Mouse (Mus musculus): ENCODE results near the gene Cdc26. TPM values are rescaled to one million over a fixed set of nuclear protein-coding genes. Genes with fewer than 3 reads are reported as not detected.

Gene Cdc26
- polyA plus RNA-seq, 1 experiment: 70.2 TPM

DNA sequence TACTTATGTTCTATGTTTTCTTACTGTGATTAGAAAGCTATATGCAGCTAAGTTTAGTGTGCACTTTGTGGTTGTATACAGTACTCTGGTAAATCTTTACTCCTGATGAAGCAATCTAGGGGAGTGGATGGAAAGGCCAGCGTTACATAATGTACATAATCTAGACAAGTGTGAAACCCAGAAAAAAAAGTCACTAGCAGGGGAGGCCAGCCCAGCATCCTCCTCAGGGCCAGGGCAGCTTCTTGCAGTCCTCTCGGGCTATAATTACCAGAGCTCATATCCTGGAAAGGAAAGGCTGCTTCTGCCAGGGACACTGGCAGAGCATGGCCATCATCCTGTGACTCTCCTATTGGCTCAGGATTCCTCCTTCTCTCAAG, 60.1 kb downstream of the Cdc26 start:
- H3K79me3 ChIP-seq (ENCODE audit: low read depth): no peaks in the 10 kb centered on the region
- H3ac ChIP-seq (ENCODE audit: control insufficient read depth, insufficient read length, low read depth): no peak overlapping the region
- H3K4me3 ChIP-seq (ENCODE audit: insufficient read depth, poor library complexity, severe bottlenecking): no peak overlapping the region
- H3K79me2 ChIP-seq (ENCODE audit: control insufficient read depth, insufficient read depth): no peaks in the 10 kb centered on the region
- TF ChIP-seq MYOD1 (IDR thresholded peaks at IDR 0.05; ENCODE audit: control insufficient read depth, insufficient read length, low read depth): no peak
- no peak for TF ChIP-seq MYOG (IDR thresholded peaks at IDR 0.05; ENCODE audit: control insufficient read depth, extremely low read depth, insufficient read length)
- TF ChIP-seq CEBPB (IDR thresholded peaks at IDR 0.05; ENCODE audit: low read depth): no peak
- no peak for TF ChIP-seq CTCF (IDR thresholded peaks at IDR 0.05; ENCODE audit: control insufficient read depth, insufficient read depth, insufficient read length)
- TF ChIP-seq MAX (IDR thresholded peaks at IDR 0.05): no peak
- no peak for TF ChIP-seq FOSL1 (IDR thresholded peaks at IDR 0.05; ENCODE audit: insufficient read depth, low read length, poor library complexity, severe bottlenecking)
- peaks cover 18% of the 10 kb centered on the region for H3K36me3 ChIP-seq (ENCODE audit: control insufficient read depth, insufficient read depth)
- H3K27me3 ChIP-seq (ENCODE audit: control insufficient read depth, insufficient read depth, insufficient read length): no peaks in the 10 kb centered on the region

DNA sequence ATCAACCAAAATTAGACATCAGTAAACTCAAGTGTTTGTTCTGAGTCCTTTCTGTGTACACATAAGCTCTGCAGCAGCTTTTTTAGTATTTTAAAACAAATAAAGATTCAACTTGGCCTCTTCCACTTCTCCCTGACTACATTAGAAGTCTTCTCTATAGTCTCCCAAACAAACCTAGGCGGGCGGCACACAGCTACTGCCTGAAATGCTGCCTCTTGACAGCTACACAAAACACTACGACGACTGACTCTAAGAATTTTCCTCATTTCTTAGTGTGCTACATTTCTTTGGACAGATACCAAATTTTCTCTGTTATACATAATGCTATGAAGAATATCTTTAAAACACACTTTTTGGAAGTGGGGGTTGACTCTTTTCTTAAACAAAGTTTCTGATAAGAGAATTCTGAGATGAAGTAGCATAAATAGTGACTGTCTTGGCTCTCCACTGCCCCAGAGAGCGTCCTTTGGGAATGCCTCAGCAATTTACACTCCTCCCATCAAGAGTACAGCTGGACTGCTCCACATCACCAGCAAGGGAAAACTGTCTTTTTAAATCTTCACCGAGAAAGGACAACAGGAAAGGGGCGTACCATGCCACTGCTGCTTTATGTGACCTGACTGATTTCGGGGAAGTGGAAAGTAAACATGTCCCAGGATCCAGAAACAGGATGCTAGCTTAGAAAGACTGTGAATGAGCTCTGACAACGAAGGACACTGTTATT, 60.7 kb downstream of the Cdc26 start:
- peaks cover 18% of the 10 kb centered on the region for H3K36me3 ChIP-seq (ENCODE audit: control insufficient read depth, insufficient read depth)
- H3K79me2 ChIP-seq (ENCODE audit: control insufficient read depth, insufficient read depth): no peaks in the 10 kb centered on the region
- H3K79me3 ChIP-seq (ENCODE audit: low read depth): no peaks in the 10 kb centered on the region
- TF ChIP-seq CTCF (IDR thresholded peaks at IDR 0.05; ENCODE audit: control insufficient read depth, insufficient read depth, insufficient read length) (no peak), CEBPB (IDR thresholded peaks at IDR 0.05; ENCODE audit: low read depth) (no peak), MAX (IDR thresholded peaks at IDR 0.05) (no peak), MYOD1 (IDR thresholded peaks at IDR 0.05; ENCODE audit: control insufficient read depth, insufficient read length, low read depth) (no peak), MYOG (IDR thresholded peaks at IDR 0.05; ENCODE audit: control insufficient read depth, extremely low read depth, insufficient read length) (no peak)
- no peak overlapping the region for H3ac ChIP-seq (ENCODE audit: control insufficient read depth, insufficient read length, low read depth)
- H3K27me3 ChIP-seq (ENCODE audit: control insufficient read depth, insufficient read depth, insufficient read length): no peaks in the 10 kb centered on the region
- H3K4me3 ChIP-seq (ENCODE audit: insufficient read depth, poor library complexity, severe bottlenecking): no peak overlapping the region

DNA sequence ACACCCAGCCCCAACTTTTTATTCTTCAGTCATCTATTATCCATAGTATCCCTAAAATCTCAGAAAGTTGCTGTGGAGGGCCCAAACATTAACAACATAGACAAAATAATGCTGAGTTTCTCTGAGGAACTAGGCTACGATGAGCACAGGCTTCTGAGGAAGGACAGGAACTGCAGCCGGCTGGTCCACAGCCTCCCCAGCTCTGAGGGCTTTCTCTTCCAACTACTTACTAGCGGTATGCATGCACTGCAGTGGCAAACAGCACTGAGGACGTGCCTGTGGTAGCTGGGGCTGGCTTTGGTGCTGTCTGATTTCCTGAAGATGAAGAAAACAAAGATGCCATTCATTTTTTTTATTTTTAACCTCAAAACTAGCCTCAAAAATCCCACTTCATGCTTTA, 62.6 kb downstream of the Cdc26 start:
- no peaks in the 10 kb centered on the region for H3K27me3 ChIP-seq (ENCODE audit: control insufficient read depth, insufficient read depth, insufficient read length)
- no peak overlapping the region for H3K4me3 ChIP-seq (ENCODE audit: insufficient read depth, poor library complexity, severe bottlenecking)
- peaks cover 11% of the 10 kb centered on the region for H3K36me3 ChIP-seq (ENCODE audit: control insufficient read depth, insufficient read depth)
- no peak overlapping the region for H3ac ChIP-seq (ENCODE audit: control insufficient read depth, insufficient read length, low read depth)
- TF ChIP-seq MYOG (IDR thresholded peaks at IDR 0.05; ENCODE audit: control insufficient read depth, extremely low read depth, insufficient read length) (no peak), MAX (IDR thresholded peaks at IDR 0.05) (no peak), FOSL1 (IDR thresholded peaks at IDR 0.05; ENCODE audit: insufficient read depth, low read length, poor library complexity, severe bottlenecking) (no peak), CEBPB (IDR thresholded peaks at IDR 0.05; ENCODE audit: low read depth) (no peak), MYOD1 (IDR thresholded peaks at IDR 0.05; ENCODE audit: control insufficient read depth, insufficient read length, low read depth) (no peak)
- no peaks in the 10 kb centered on the region for H3K79me3 ChIP-seq (ENCODE audit: low read depth)
- H3K79me2 ChIP-seq (ENCODE audit: control insufficient read depth, insufficient read depth): no peaks in the 10 kb centered on the region

DNA sequence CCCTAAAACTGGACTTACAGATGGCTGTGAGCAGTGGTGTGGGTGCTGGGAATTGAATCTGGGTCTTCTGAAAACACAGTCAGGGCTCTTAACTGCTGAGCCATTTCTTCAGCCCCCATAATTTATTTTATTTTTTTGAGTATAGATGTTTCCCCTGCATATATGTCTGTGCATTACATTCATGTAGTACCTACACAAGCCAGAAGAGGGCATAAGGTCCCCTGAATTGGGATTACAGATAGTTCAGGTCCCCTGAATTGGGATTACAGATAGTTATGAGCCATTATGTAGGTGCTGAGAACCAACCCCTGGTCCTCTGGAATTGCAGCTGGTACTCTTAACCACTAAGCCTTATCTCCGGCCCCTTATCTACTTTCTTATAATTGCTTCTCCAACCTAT, 64.4 kb downstream of the Cdc26 start:
- Histone ChIP-seq H3K4me3 (ENCODE audit: insufficient read depth, poor library complexity, severe bottlenecking) (no peak overlapping the region), H3K79me3 (ENCODE audit: low read depth) (no peaks in the 10 kb centered on the region), H3K27me3 (ENCODE audit: control insufficient read depth, insufficient read depth, insufficient read length) (no peaks in the 10 kb centered on the region), H3K79me2 (ENCODE audit: control insufficient read depth, insufficient read depth) (no peaks in the 10 kb centered on the region), H3K36me3 (ENCODE audit: control insufficient read depth, insufficient read depth) (peaks cover 23% of the 10 kb centered on the region), H3ac (ENCODE audit: control insufficient read depth, insufficient read length, low read depth) (no peak overlapping the region)
- no peak for TF ChIP-seq FOSL1 (IDR thresholded peaks at IDR 0.05; ENCODE audit: insufficient read depth, low read length, poor library complexity, severe bottlenecking)
- no peak for TF ChIP-seq CEBPB (IDR thresholded peaks at IDR 0.05; ENCODE audit: low read depth)
- no peak for TF ChIP-seq CTCF (IDR thresholded peaks at IDR 0.05; ENCODE audit: control insufficient read depth, insufficient read depth, insufficient read length)
- TF ChIP-seq MYOD1 (IDR thresholded peaks at IDR 0.05; ENCODE audit: control insufficient read depth, insufficient read length, low read depth): no peak
- TF ChIP-seq MYOG (IDR thresholded peaks at IDR 0.05; ENCODE audit: control insufficient read depth, extremely low read depth, insufficient read length): no peak
- no peak for TF ChIP-seq MAX (IDR thresholded peaks at IDR 0.05)
- no peak for TF ChIP-seq USF1 (IDR thresholded peaks at IDR 0.05; ENCODE audit: low read depth)

DNA sequence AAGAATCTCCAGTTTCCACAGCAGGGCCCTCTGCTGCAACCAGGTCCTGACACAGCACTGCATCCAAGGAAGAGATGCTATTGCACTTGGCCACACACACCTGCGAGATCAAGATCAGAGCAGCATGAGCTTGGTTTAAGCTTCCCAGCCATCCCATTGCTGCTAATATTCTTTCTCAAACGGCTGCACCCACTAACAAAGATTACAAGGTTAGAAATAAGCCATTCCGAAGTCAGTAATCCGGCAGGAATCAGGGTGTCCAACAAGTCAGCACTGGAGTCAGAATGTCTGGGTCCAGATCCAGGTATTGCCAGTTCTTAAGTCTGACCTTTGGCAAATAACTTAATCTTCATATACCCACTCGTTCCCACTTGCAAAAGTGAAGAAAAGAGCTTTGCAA, 69.9 kb downstream of the Cdc26 start:
- Histone ChIP-seq H3ac (ENCODE audit: control insufficient read depth, insufficient read length, low read depth) (no peak overlapping the region), H3K79me3 (ENCODE audit: low read depth) (no peaks in the 10 kb centered on the region), H3K36me3 (ENCODE audit: control insufficient read depth, insufficient read depth) (peaks cover 35% of the 10 kb centered on the region), H3K27me3 (ENCODE audit: control insufficient read depth, insufficient read depth, insufficient read length) (no peaks in the 10 kb centered on the region), H3K79me2 (ENCODE audit: control insufficient read depth, insufficient read depth) (no peaks in the 10 kb centered on the region), H3K4me3 (ENCODE audit: insufficient read depth, poor library complexity, severe bottlenecking) (no peak overlapping the region)
- TF ChIP-seq MYOD1 (IDR thresholded peaks at IDR 0.05; ENCODE audit: control insufficient read depth, insufficient read length, low read depth) (no peak), CEBPB (IDR thresholded peaks at IDR 0.05; ENCODE audit: low read depth) (no peak), USF1 (IDR thresholded peaks at IDR 0.05; ENCODE audit: low read depth) (no peak), MYOG (IDR thresholded peaks at IDR 0.05; ENCODE audit: control insufficient read depth, extremely low read depth, insufficient read length) (no peak), CTCF (IDR thresholded peaks at IDR 0.05; ENCODE audit: control insufficient read depth, insufficient read depth, insufficient read length) (no peak), FOSL1 (IDR thresholded peaks at IDR 0.05; ENCODE audit: insufficient read depth, low read length, poor library complexity, severe bottlenecking) (no peak), MAX (IDR thresholded peaks at IDR 0.05) (no peak)

Other genes with a start within 250 kb of the Cdc26 start
- gene Zfp37, start 177.6 kb downstream of the Cdc26 start, polyA plus RNA-seq (2012; fragmentation: generic; extraction: Trizol): 0.47 TPM
- 3.1 TPM for gene Slc31a2, start 146.1 kb downstream of the Cdc26 start, polyA plus RNA-seq (2012; fragmentation: generic; extraction: Trizol)
- 13.2 TPM for gene Fkbp15, start 48.1 kb downstream of the Cdc26 start, polyA plus RNA-seq (2012; fragmentation: generic; extraction: Trizol)
- 17.0 TPM for gene Slc31a1, start 47.9 kb downstream of the Cdc26 start, polyA plus RNA-seq (2012; fragmentation: generic; extraction: Trizol)
- 11.3 TPM for gene Prpf4, start 155 bp upstream of the Cdc26 start, polyA plus RNA-seq (2012; fragmentation: generic; extraction: Trizol)
- gene Rnf183, start 26.6 kb upstream of the Cdc26 start, polyA plus RNA-seq (2012; fragmentation: generic; extraction: Trizol): 0.84 TPM
- gene Wdr31, start 62.3 kb upstream of the Cdc26 start, polyA plus RNA-seq (2012; fragmentation: generic; extraction: Trizol): 2.6 TPM
- gene Bspry, start 71.4 kb upstream of the Cdc26 start, polyA plus RNA-seq (2012; fragmentation: generic; extraction: Trizol): 0.25 TPM
- gene Hdhd3, start 94.8 kb upstream of the Cdc26 start, polyA plus RNA-seq (2012; fragmentation: generic; extraction: Trizol): 19.7 TPM
- gene Alad, start 111.3 kb upstream of the Cdc26 start, polyA plus RNA-seq (2012; fragmentation: generic; extraction: Trizol): 147 TPM
- 55.7 TPM for gene Pole3, start 116.4 kb upstream of the Cdc26 start, polyA plus RNA-seq (2012; fragmentation: generic; extraction: Trizol)
- gene 4933430I17Rik, start 116.7 kb upstream of the Cdc26 start, polyA plus RNA-seq (2012; fragmentation: generic; extraction: Trizol): 0.13 TPM
- 49.8 TPM for gene Rgs3, start 151.2 kb upstream of the Cdc26 start, polyA plus RNA-seq (2012; fragmentation: generic; extraction: Trizol)

Data from C2C12 (cell line).